Mouse (Mus musculus): Measurements from ENCODE around the gene Vps37c. TPM values are rescaled to one million over a fixed set of nuclear protein-coding genes. Genes with fewer than 3 reads are reported as not detected.
A peak's percentile ranks its signal among the peaks of the same experiment; 100 is the strongest.

The Vps37c gene
- polyA plus RNA-seq, 1 experiment from 2014 or later, result 33.1 TPM

- WGBS, result 15% methylated on average over 2 of the region's 2 CpGs
- no peaks in the 10 kb centered on the region for H3K27me3 ChIP-seq
These were observed 23.0 kb upstream of the Vps37c start for GRCm38 (mm10) chr19:10665499-10665898.

DNA sequence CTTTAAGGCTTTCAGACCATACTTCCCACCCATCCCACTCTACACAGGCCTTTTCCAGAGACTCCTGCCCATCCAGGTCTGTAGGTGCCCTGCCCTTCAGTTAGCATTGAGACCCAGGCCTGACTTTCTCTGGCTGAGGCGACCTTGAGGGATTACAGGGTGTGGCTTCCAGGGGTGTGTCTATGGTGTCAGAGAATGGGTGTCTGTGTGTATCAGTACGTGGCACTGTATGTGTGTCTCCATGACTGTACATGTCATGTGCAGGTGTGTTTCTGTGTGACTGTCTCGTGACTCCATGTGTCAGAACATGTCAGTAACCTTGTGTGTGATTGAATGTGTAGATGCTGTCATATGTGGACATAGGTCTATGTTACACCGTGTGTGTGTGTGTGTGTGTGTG is 17.2 kb upstream of the Vps37c start:
- H3K27ac ChIP-seq, result no peak overlapping the region
- no peaks in the 10 kb centered on the region for H3K4me1 ChIP-seq (replicated peaks)
- no peak overlapping the region for H3K9ac ChIP-seq (replicated peaks)
- no peak for ATAC-seq
- no peak overlapping the region for H3K4me2 ChIP-seq (replicated peaks)
- no peak overlapping the region for H3K4me3 ChIP-seq (replicated peaks)
- no peaks in the 10 kb centered on the region for H3K36me3 ChIP-seq
- no peaks in the 10 kb centered on the region for H3K9me3 ChIP-seq
- H3K27me3 ChIP-seq, result no peaks in the 10 kb centered on the region
- 86% methylated on average over 4 of the region's 4 CpGs for WGBS

More at GRCm38 (mm10) chr19:10665499-10665898, 23.0 kb upstream of the Vps37c start:
- Histone ChIP-seq H3K4me3 (replicated peaks) (no peak overlapping the region), H3K36me3 (no peaks in the 10 kb centered on the region), H3K9ac (replicated peaks) (no peak overlapping the region), H3K4me1 (replicated peaks) (no peaks in the 10 kb centered on the region), H3K4me2 (replicated peaks) (no peak overlapping the region), H3K27ac (no peak overlapping the region), H3K9me3 (no peaks in the 10 kb centered on the region)
- ATAC-seq, result peak; percentile 80; the same call in 1 of the 2 replicates

DNA sequence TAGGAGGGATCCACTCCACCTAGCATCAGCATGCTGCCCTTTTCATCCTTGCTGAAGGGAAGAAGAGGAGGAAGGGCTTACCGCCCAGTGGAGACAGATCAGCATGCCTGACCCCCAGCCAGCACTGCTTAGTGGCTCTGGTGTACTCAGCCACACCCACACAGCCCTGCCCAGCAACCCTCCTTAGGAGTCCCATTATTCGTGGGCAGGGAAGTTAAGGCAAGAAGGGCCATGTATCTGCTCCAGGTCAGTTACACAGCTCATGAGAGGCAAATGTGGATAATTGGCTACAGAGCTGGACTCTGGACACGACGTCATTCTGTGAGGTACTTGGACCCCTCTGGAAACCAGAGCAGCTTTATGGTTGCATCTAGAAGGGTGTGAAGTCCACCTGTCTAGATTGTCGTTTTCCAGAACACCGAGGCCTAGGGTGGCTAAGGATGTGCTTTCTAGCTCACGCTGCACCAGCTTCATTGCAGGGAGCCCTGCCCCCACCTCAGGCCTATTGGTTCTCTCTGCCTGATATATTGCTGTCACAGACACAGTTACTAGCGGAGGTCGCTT is 16.6 kb upstream of the Vps37c start:
- 78% methylated on average over 9 of the region's 9 CpGs for WGBS

GRCm38 (mm10) chr19:10673275-10673674 is 15.3 kb upstream of the Vps37c start:
- Histone ChIP-seq H3K4me3 (replicated peaks) (no peak overlapping the region), H3K36me3 (no peaks in the 10 kb centered on the region), H3K27ac (no peak overlapping the region), H3K27me3 (no peaks in the 10 kb centered on the region), H3K4me1 (replicated peaks) (no peaks in the 10 kb centered on the region), H3K9ac (replicated peaks) (0 out of 2 replicates have a peak overlapping the region, but pooled peaks have one; percentile 11), H3K9me3 (no peaks in the 10 kb centered on the region), H3K4me2 (replicated peaks) (no peak overlapping the region)
- WGBS, result 33% methylated on average over 1 of the region's 1 CpGs
- no peak for ATAC-seq

More for the DNA sequence above, 16.6 kb upstream of the Vps37c start:
- Histone ChIP-seq H3K4me2 (replicated peaks) (no peak overlapping the region), H3K27ac (no peak overlapping the region), H3K4me1 (replicated peaks) (no peaks in the 10 kb centered on the region), H3K36me3 (no peaks in the 10 kb centered on the region), H3K9me3 (no peaks in the 10 kb centered on the region), H3K27me3 (no peaks in the 10 kb centered on the region), H3K9ac (replicated peaks) (no peak overlapping the region), H3K4me3 (replicated peaks) (no peak overlapping the region)
- ATAC-seq, result no peak

DNA sequence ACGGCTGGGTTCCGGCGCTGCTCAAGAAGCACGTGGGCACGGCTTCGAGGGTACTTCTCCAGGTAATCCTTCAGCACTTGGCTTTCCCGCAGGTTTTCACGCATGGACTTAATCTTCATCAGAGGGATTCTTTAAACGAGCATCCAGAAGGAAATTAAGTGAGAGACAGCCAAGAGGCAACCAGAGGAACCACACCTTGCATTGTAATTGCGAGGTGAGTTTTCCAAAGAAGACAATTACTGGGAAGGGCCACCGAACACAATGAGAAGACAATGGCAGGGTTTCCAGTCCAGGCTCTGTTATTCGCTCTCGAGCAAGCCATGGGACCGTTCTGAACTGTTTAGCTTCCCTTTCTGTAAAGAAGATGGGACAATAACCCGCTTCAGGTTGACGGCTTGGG is 11.9 kb upstream of the Vps37c start:
- no peak for ATAC-seq
- WGBS, result 84% methylated on average over 16 of the region's 16 CpGs
- no peaks in the 10 kb centered on the region for H3K4me1 ChIP-seq (replicated peaks)
- H3K9ac ChIP-seq (replicated peaks), result no peak overlapping the region
- H3K27me3 ChIP-seq, result no peaks in the 10 kb centered on the region
- H3K4me2 ChIP-seq (replicated peaks), result no peak overlapping the region
- no peak overlapping the region for H3K27ac ChIP-seq
- H3K4me3 ChIP-seq (replicated peaks), result no peak overlapping the region
- no peaks in the 10 kb centered on the region for H3K9me3 ChIP-seq
- no peaks in the 10 kb centered on the region for H3K36me3 ChIP-seq

DNA sequence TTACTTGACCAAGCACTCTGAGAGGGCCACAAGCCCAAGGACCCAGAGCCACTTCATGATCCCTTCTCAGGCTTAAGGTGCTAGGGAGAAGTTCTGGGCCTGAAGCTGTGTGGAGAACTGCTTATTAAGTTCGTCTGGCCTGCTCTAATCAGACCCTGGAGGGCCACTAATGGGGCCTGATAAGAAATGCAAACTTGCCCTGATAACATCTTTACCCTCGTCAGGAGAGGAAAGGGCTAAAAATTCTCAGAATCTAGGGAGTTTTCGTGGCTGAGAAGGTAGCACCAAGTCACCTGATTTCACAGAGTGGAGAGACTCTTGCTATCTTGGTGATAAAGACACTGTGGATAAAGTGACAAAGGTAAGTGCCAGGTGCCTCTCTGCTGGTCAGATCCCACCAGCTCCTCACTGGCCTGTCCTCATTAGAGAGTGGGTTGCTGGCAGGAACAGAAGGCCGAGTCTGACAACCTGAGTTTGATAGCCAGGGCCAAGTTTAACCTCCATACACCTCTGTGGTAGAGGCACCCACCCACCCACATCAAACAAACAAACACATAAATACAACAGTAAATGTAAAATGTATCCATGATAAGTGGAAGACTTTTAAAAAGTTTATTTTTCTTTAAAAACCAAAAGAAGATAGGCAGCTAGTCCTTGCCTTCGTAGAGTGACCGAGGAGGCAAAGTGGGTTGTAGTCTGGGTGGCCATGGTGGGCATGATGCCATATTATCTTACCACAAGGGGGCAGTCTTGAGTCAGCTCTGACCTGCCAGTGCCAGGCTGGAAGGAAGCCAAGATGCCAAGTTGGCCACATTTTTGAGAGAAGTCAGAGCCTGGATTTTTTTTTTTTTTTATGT is 10.4 kb upstream of the Vps37c start, which contains the start of gene Pga5:
TSS of gene Pga5 (minus strand) at position 157 of the 857 bp plus-strand sequence.
- H3K4me2 ChIP-seq (replicated peaks), result no peak within 1 kb of the TSS
- 47% methylated on average over 6 of the region's 6 CpGs for WGBS
- no peak within 1 kb of the TSS for H3K27ac ChIP-seq
- peak; percentile 73 for ATAC-seq
- no peaks in the 10 kb centered on the region for H3K4me1 ChIP-seq (replicated peaks)
- no peaks in the 10 kb centered on the region for H3K27me3 ChIP-seq
- no peaks in the 10 kb centered on the region for H3K36me3 ChIP-seq
- H3K9me3 ChIP-seq, result no peaks in the 10 kb centered on the region
- no peak within 1 kb of the TSS for H3K4me3 ChIP-seq (replicated peaks)
- no peak within 1 kb of the TSS for H3K9ac ChIP-seq (replicated peaks)

GRCm38 (mm10) chr19:10678772-10679067 is 9.8 kb upstream of the Vps37c start:
- Histone ChIP-seq H3K36me3 (no peaks in the 10 kb centered on the region), H3K4me1 (replicated peaks) (no peaks in the 10 kb centered on the region), H3K27me3 (no peaks in the 10 kb centered on the region), H3K27ac (no peak overlapping the region), H3K4me2 (replicated peaks) (no peak overlapping the region), H3K9ac (replicated peaks) (no peak overlapping the region), H3K9me3 (no peaks in the 10 kb centered on the region), H3K4me3 (replicated peaks) (no peak overlapping the region)
- 0 out of 2 replicates have a peak, but pooled peaks have one; percentile 51 for ATAC-seq
- WGBS, result 77% methylated on average over 1 of the region's 1 CpGs

GRCm38 (mm10) chr19:10681571-10681970 is 7.0 kb upstream of the Vps37c start:
- H3K36me3 ChIP-seq, result no peaks in the 10 kb centered on the region
- no peak overlapping the region for H3K27ac ChIP-seq
- ATAC-seq, result no peak
- no peaks in the 10 kb centered on the region for H3K27me3 ChIP-seq
- H3K9ac ChIP-seq (replicated peaks), result no peak overlapping the region
- H3K9me3 ChIP-seq, result no peaks in the 10 kb centered on the region
- H3K4me2 ChIP-seq (replicated peaks), result no peak overlapping the region
- no peak overlapping the region for H3K4me3 ChIP-seq (replicated peaks)
- 68% methylated on average over 4 of the region's 4 CpGs for WGBS
- H3K4me1 ChIP-seq (replicated peaks), result no peaks in the 10 kb centered on the region

DNA sequence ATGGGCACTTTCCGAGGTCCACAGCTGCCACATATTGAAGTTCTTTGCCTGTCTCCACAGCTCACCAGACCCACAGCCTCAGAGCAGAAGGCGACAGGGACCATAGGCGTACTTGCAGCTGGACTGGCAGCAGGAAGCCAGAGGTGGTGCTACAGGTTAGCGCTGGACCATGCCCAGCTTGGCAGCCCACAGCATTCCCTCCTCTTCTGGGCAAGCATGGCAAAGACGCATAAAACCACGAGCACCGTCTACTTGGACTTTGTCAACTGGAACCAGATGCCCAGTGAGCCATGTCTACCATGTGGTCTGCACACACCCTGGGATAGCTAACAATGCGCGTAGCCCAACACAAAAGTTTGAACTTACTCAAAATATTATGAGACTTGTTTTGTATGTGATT is 3.5 kb upstream of the Vps37c start:
- no peak overlapping the region for H3K9ac ChIP-seq (replicated peaks)
- H3K9me3 ChIP-seq, result no peaks in the 10 kb centered on the region
- no peaks in the 10 kb centered on the region for H3K27me3 ChIP-seq
- peaks cover 18% of the 10 kb centered on the region for H3K4me1 ChIP-seq (replicated peaks)
- H3K4me2 ChIP-seq (replicated peaks), result no peak overlapping the region
- no peak for ATAC-seq
- H3K27ac ChIP-seq, result no peak overlapping the region
- WGBS, result 94% methylated on average over 9 of the region's 9 CpGs
- H3K36me3 ChIP-seq, result no peaks in the 10 kb centered on the region
- H3K4me3 ChIP-seq (replicated peaks), result no peak overlapping the region

DNA sequence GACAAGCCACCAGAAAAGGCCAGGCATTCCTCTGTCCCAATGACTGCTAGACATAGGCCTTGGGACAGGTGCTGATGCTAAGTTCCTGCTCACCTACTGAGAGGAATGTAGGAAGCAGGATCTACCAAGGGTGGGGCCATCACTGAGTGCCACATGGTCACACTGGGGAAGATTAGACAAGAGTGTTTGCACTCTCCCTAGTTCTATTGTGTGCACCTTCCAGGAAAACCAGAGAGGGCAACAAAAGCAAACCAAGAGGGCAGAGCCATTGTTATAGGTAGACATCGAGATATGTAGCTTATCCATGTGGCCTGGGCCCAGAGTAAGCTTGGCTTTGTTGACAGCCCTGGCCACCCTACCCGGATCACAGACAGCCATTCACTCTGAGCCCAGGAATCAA is 2.8 kb upstream of the Vps37c start:
- Histone ChIP-seq H3K4me3 (replicated peaks) (no peak overlapping the region), H3K27ac (no peak overlapping the region), H3K9ac (replicated peaks) (no peak overlapping the region), H3K36me3 (no peaks in the 10 kb centered on the region), H3K4me1 (replicated peaks) (peaks cover 24% of the 10 kb centered on the region), H3K9me3 (no peaks in the 10 kb centered on the region), H3K27me3 (no peaks in the 10 kb centered on the region), H3K4me2 (replicated peaks) (no peak overlapping the region)
- 69% methylated on average over 2 of the region's 2 CpGs for WGBS
- no peak for ATAC-seq

DNA sequence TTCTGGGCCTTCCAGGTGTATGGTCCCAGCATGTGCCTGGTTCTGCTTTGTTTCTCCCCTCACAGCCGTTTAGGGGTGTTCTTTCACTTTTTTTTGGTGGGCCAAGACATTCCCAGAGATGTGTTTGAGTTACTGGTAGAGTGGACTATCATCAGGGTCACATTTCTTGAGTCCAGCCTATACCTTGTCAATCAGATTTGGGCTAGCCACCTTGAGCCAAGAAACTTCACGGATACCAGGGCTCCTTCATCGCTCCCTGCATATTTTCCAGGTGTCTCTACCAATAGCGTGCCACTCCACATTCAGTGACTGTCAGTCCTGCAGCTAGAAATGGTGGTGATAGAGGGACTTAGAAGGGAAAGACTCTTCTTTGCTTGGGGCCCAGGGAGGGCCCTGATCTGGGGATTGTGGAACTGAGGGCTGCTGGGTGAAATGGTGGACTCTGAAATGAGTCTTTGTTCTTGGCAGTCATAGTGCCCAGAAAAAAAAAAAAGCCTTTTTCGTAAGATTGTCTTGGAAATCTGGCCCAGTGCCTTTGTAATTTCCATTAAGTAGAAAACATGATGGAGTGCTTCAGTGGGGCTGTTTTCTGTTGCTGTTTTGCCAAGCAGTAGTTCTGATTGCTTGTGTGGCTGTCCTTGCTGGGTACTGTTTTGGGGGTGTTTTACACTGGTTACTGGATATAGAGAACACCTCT is 1.1 kb downstream of the Vps37c start:
- WGBS, result 55% methylated on average over 5 of the region's 5 CpGs
- Histone ChIP-seq H3K9ac (replicated peaks) (peak overlapping the region; percentile 87), H3K27ac (peak overlapping the region; percentile 96), H3K27me3 (no peaks in the 10 kb centered on the region), H3K9me3 (no peaks in the 10 kb centered on the region), H3K4me2 (replicated peaks) (peak overlapping the region; percentile 80), H3K36me3 (no peaks in the 10 kb centered on the region; the same call in 1 of the 2 replicates), H3K4me3 (replicated peaks) (peak overlapping the region; percentile 73), H3K4me1 (replicated peaks) (peaks cover 38% of the 10 kb centered on the region)
- ATAC-seq, result no peak

GRCm38 (mm10) chr19:10690336-10690735 is 1.8 kb downstream of the Vps37c start:
- Histone ChIP-seq H3K27ac (0 out of 2 replicates have a peak overlapping the region, but pooled peaks have one; percentile 96), H3K4me2 (replicated peaks) (peak overlapping the region; percentile 80), H3K27me3 (no peaks in the 10 kb centered on the region), H3K9me3 (no peaks in the 10 kb centered on the region), H3K9ac (replicated peaks) (peak overlapping the region; percentile 87; the same call in 1 of the 2 replicates), H3K4me1 (replicated peaks) (peaks cover 43% of the 10 kb centered on the region), H3K4me3 (replicated peaks) (peak overlapping the region; percentile 73), H3K36me3 (no peaks in the 10 kb centered on the region; the same call in 1 of the 2 replicates)
- ATAC-seq, result no peak
- 88% methylated on average over 3 of the region's 3 CpGs for WGBS
